Mouse (Mus musculus) limb, embryonic 11.5 days (tissue): ENCODE measurements around the gene Lrrc18. TPM values are rescaled to one million over a fixed set of nuclear protein-coding genes. Genes with fewer than 3 reads are reported as not detected.

ENCODE experiments used
- polyA plus RNA-seq: library from polyadenylated mRNA; unstranded; fragments of >200 nt; fragmentation: Nextera tagmentation; extraction: Ambion mirVana; gene quantifications from 2 replicates; pipeline ENCODE4 v1.2.1, GENCODE M21; 2014

The Lrrc18 gene
- polyA plus RNA-seq, 1 experiment from 2014 or later, result 0.52 TPM

Other genes starting within 250 kb of the Lrrc18 start
- 0.25 TPM in 1 of 2 replicates, not detected in the other for gene Tmem273, start 205.4 kb upstream of the Lrrc18 start, polyA plus RNA-seq
- gene Fam170b, start 157.4 kb upstream of the Lrrc18 start, polyA plus RNA-seq, result not detected in 2 replicates
- 2.1 and 2.7 TPM in 2 replicates for gene Vstm4, start 134.6 kb upstream of the Lrrc18 start, polyA plus RNA-seq
- 0.24 and 0.45 TPM in 2 replicates for gene Wdfy4, start 194.1 kb downstream of the Lrrc18 start, polyA plus RNA-seq
- gene Arhgap22, start 222.6 kb downstream of the Lrrc18 start, polyA plus RNA-seq, result 2.3 and 2.7 TPM in 2 replicates